Mouse (Mus musculus): ENCODE data around the gene Sh3pxd2a. TPM values are rescaled to one million over a fixed set of nuclear protein-coding genes. Genes with fewer than 3 reads are reported as not detected.

Sh3pxd2a gene
- 13.2 and 15.0 TPM in 2 replicates for polyA plus RNA-seq (2012; rRNA removed)

GRCm38 (mm10) chr19:47464304-47465241 is at the start of gene Sh3pxd2a:
Sh3pxd2a (minus strand) TSS chr19:47464401.
- DNase-seq (ENCODE audit: extremely low spot score in 1 of 2, low spot score in 1 of 2), result no peak

- DNase-seq (ENCODE audit: extremely low spot score in 1 of 2, low spot score in 1 of 2), result no peak
These were observed 49.4 kb upstream of the Sh3pxd2a start for GRCm38 (mm10) chr19:47513618-47513897.

- no peak for DNase-seq (ENCODE audit: extremely low spot score in 1 of 2, low spot score in 1 of 2)
These were observed 48.8 kb upstream of the Sh3pxd2a start for GRCm38 (mm10) chr19:47512794-47513617.

DNA sequence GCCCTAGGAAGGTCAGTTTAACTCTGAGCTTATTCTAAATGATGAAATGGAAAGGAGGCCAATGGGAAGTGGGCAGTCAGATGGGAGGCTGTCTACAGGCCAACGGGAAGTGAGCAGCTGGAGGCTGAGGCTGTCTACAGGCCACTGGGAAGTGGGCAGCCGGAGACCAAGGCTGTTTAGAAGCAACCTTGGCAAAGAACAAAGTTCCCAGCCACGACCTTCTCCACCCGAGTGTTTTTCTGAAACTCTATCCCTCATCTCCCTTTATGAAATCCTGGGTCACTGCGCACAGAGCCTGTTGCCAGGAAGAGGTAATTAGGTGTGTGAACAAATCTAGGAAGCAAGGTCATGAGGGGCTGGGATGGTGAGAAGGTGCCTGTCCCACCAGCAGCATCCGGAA is 47.8 kb upstream of the Sh3pxd2a start:
- DNase-seq (ENCODE audit: extremely low spot score in 1 of 2, low spot score in 1 of 2), result no peak

GRCm38 (mm10) chr19:47511294-47511675 is 47.1 kb upstream of the Sh3pxd2a start:
- DNase-seq (ENCODE audit: extremely low spot score in 1 of 2, low spot score in 1 of 2), result no peak

DNA sequence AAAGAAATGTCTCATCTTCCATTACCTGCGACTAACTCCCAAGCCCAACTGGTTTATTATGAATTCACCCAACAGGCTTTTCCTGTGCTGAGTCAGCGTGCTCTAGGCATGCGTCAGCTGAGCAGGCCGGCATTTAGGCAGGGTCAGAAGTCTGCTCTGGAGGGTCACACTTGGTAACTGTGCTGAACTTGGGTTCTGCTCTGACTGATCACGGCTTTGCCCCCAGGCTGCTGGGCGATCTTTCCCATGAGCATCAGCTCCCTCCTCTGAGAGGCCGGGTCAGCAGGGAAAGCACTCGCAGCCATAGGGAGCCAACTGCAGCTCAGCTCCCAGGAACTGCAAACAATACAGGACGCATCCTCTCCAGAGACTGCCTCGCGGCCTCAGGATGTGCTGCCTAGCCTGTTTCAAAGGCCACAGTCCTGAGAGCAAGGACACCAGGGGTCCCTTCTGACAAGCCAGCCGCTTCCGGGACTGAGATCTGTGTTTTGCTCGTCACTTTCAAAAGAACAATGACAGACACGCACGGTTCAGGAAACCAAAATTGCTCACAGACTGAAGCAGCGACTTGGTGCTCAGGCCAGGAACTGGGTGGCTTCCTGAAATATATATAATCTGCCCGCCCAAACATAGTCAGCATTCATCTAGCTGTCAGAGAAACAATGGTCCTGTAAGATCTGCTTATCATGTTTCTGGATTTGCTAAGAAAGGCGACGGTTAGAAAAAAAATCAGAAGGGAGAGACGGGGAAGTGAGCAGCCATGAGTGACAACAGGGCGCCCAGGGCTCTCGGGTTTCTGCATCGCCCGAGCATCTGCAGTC is 46.5 kb upstream of the Sh3pxd2a start:
- DNase-seq (ENCODE audit: extremely low spot score in 1 of 2, low spot score in 1 of 2), result no peak

DNA sequence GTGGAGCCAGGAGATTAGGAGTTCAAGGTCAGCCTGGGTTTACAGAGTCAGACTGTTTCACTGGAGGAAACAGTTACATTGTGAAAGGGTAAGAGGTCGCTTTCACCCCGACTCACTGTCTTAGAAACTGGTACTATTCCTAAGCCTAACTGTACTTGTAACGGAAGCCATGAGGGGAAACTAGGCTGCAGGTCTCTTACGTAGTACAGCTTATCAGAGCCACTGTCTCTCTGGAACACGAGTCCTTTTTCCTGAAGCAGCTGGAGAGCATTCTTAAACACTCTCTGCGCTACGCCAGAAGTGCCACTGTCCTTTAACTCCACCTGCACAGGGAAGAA is 45.9 kb upstream of the Sh3pxd2a start:
- DNase-seq (ENCODE audit: extremely low spot score in 1 of 2, low spot score in 1 of 2), result no peak

- no peak for DNase-seq (ENCODE audit: extremely low spot score in 1 of 2, low spot score in 1 of 2)
These were observed 44.6 kb upstream of the Sh3pxd2a start for GRCm38 (mm10) chr19:47508771-47509281.

- no peak for DNase-seq (ENCODE audit: extremely low spot score in 1 of 2, low spot score in 1 of 2)
These were observed 44.0 kb upstream of the Sh3pxd2a start for GRCm38 (mm10) chr19:47508191-47508590.

DNA sequence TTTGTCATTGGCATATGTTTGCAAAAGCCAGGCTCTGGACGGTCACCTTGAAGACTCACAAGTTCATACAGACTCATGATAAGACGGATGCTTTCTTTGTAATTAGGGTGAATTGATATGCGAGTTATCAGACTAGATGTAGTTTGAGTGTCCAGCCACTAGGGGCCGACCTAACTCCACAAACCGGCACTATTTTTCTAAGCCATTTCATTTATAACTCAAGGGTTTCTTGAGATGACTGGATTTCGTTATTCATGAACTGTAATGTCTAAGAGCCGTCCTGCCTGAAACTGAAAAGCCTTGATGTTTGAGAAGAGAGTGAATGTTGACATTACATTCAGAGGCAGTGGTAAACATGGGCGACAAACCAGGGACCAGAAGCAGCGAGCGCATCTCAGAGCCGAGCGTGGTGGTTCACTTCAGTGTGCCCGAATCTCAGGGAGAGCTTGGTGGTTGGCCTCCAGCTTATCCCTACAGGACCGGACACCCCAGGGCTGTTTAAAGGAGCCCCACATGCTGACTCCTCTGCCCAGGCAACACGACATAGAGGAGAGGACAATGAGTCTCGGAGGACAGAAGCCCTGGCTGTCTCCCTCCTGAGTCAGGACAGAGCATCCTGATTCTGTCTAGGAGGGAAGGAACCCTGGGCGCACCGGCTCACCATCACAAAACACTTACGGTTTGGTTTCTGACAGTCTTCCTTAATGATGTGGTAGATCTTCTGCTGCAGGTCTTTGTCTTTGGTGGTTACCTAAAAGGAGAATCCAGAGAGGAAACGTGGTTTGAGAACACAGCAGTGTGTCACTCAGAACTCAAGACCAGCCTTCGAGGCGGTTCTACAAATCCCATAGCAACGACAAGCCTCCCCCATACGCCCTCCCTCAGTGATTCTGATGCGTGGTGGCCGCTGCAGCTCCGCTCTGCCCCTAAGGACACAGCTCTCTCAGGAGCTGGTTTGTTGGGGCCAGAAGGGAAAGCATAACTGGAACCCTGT is 43.2 kb upstream of the Sh3pxd2a start:
- DNase-seq (ENCODE audit: extremely low spot score in 1 of 2, low spot score in 1 of 2), result peak; percentile 53 to 86

- no peak for DNase-seq (ENCODE audit: extremely low spot score in 1 of 2, low spot score in 1 of 2)
These were observed 39.4 kb upstream of the Sh3pxd2a start for GRCm38 (mm10) chr19:47503625-47504024.

- DNase-seq (ENCODE audit: extremely low spot score in 1 of 2, low spot score in 1 of 2), result peak in 1 of 2 experiments; percentile 53
These were observed 38.4 kb upstream of the Sh3pxd2a start for GRCm38 (mm10) chr19:47502563-47502962.

- no peak for DNase-seq (ENCODE audit: extremely low spot score in 1 of 2, low spot score in 1 of 2)
These were observed 36.3 kb upstream of the Sh3pxd2a start for GRCm38 (mm10) chr19:47500389-47501011.

DNA sequence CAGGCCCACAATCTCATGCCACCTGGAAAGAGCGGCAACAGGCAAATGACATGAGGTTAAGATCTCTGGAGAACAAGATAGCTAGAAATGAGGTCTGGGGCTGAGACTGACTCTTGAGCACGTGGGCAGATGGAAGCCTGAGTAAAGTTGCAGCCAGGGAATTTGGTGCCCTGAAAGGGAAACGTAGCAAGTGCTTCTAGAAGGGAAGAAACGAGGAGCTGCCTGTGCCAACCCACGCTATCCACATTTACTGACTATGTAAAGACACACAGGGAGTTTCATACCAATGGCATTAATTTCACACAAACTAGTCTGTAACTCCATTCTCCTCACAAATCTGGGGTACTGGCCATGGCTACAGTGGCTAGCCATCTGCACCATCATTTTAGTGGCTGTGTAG is 35.6 kb upstream of the Sh3pxd2a start:
- DNase-seq (ENCODE audit: extremely low spot score in 1 of 2, low spot score in 1 of 2), result no peak

DNA sequence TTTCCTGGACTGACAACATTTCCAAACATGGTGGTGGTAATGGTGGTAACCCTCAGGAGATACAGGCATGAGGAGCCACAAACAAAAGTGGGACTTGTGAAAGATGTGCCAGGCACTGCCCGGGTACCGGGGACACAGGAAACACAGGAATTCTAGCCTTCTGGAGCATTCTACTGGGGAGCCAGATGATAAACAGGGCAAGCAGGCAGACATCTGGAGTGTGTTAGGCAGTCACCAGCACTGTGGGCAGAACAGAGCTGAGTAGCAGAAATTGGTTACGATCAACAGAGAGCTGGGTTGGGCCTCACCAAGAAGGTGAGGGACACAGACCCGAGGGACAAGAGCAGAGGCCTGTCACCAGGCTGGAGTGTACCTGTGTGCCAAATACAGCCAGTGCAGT is 34.7 kb upstream of the Sh3pxd2a start:
- DNase-seq (ENCODE audit: extremely low spot score in 1 of 2, low spot score in 1 of 2), result no peak

DNA sequence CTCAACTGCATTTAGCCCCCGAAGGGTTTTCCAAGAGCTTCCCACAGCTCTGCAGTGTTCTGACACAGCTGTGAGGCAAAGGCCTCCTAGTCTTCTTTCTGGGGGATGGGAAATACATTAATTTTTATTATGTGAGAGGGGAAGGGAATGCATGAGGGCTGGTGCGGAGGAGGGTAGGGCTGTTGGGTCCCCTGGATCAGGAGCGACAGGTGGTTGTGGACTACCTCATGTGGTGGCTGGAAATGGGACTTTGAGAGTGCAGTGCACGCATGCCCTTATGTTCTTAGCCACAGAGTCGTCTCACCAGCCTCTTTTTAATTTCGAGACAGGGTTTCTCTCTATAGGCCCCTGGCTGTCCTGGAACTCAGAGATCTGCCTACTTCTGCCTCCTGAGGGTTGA is 33.5 kb upstream of the Sh3pxd2a start:
- DNase-seq (ENCODE audit: extremely low spot score in 1 of 2, low spot score in 1 of 2), result no peak

DNA sequence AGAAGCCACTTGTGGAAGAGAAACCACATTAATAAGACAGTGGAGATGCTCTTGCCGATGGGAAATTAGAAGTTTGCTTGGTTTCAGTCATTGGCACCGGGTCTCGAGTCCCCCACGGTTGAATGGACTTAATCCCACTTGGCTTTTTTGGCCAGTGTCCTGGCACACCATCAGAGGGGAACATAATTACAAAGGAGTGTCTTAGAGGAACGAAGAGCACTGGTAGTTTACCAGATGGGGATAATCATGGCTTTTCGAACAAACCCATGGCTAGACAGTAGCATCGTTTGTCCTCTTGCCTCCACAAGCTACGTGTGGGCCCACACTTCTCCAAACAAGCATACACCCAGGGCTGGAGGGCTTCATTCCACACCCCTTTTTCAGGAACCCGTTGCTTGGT is 33.1 kb upstream of the Sh3pxd2a start:
- no peak for DNase-seq (ENCODE audit: extremely low spot score in 1 of 2, low spot score in 1 of 2)

GRCm38 (mm10) chr19:47493017-47493997 is 29.1 kb upstream of the Sh3pxd2a start:
- no peak for DNase-seq (ENCODE audit: extremely low spot score in 1 of 2, low spot score in 1 of 2)

All from frontal cortex, adult 2 months (tissue).